Mouse (Mus musculus) 416B (cell line): Measurements from ENCODE around the gene Dact2.
A peak's percentile ranks its signal among the peaks of the same experiment; 100 is the strongest.

Source experiments
- DNase-seq: peaks from one replicate; pipeline ENCODE4 v3.0.0; 2011; ENCODE audit warnings: low read depth

The Dact2 gene

GRCm38 (mm10) chr17:14204061-14204460 is at the start of gene Dact2:
Gene Dact2, minus strand, starts transcription at chr17:14204304.
- DNase-seq, result no peak

GRCm38 (mm10) chr17:14252456-14252855 is 48.4 kb upstream of the Dact2 start:
- DNase-seq, result no peak

- DNase-seq, result no peak
Observed at GRCm38 (mm10) chr17:14250401-14250800, 46.3 kb upstream of the Dact2 start.

- DNase-seq, result no peak
Observed at GRCm38 (mm10) chr17:14249595-14249994, 45.5 kb upstream of the Dact2 start.

GRCm38 (mm10) chr17:14247931-14248330 is 43.8 kb upstream of the Dact2 start:
- DNase-seq, result no peak

- no peak for DNase-seq
Observed at GRCm38 (mm10) chr17:14246266-14246665, 42.2 kb upstream of the Dact2 start.

- no peak for DNase-seq
Observed at GRCm38 (mm10) chr17:14244195-14244965, 40.3 kb upstream of the Dact2 start.

GRCm38 (mm10) chr17:14242634-14243033 is 38.5 kb upstream of the Dact2 start:
- no peak for DNase-seq

- peak; percentile 17 for DNase-seq
Observed at GRCm38 (mm10) chr17:14239960-14240359, 35.9 kb upstream of the Dact2 start.

GRCm38 (mm10) chr17:14237134-14237533 is 33.0 kb upstream of the Dact2 start:
- DNase-seq, result no peak

GRCm38 (mm10) chr17:14234774-14235389 is 30.8 kb upstream of the Dact2 start:
- DNase-seq, result no peak

GRCm38 (mm10) chr17:14233658-14234057 is 29.6 kb upstream of the Dact2 start:
- no peak for DNase-seq

GRCm38 (mm10) chr17:14232629-14233028 is 28.5 kb upstream of the Dact2 start:
- DNase-seq, result peak; percentile 58

GRCm38 (mm10) chr17:14230698-14231430 is 26.8 kb upstream of the Dact2 start:
- DNase-seq, result no peak

GRCm38 (mm10) chr17:14228381-14228780 is 24.3 kb upstream of the Dact2 start:
- DNase-seq, result no peak

GRCm38 (mm10) chr17:14227601-14228000 is 23.5 kb upstream of the Dact2 start:
- no peak for DNase-seq

- no peak for DNase-seq
Observed at GRCm38 (mm10) chr17:14226778-14227177, 22.7 kb upstream of the Dact2 start.

GRCm38 (mm10) chr17:14225982-14226652 is 22.0 kb upstream of the Dact2 start:
- DNase-seq, result no peak

GRCm38 (mm10) chr17:14221893-14222615 is 17.9 kb upstream of the Dact2 start:
- DNase-seq, result peak; percentile 12

- DNase-seq, result peak; percentile 54
Observed at GRCm38 (mm10) chr17:14220606-14221202, 16.6 kb upstream of the Dact2 start.

- DNase-seq, result no peak
Observed at GRCm38 (mm10) chr17:14213976-14214529, 9.9 kb upstream of the Dact2 start.
